Mouse (Mus musculus) heart, postnatal 0 days (tissue): ENCODE data around the gene Lrp5. TPM values are rescaled to one million over a fixed set of nuclear protein-coding genes. Genes with fewer than 3 reads are reported as not detected.

Source experiments
- ATAC-seq: fragments of 200-750 bp; cut with Nextera tagmentation; 2 replicates; pipeline ENCODE4 v1.8.0; 2017; ENCODE audit warnings: low read depth, moderate number of reproducible peaks, moderate library complexity; ENCODE audit not compliant: insufficient read depth
- DNase-seq: peaks from one replicate; pipeline ENCODE4 v3.0.0-alpha.2; 2016; ENCODE audit warnings: low spot score
- H3K27ac ChIP-seq: fragments of 300-500 bp; sonication (generic); 2 replicates; pipeline ENCODE4 v1.5.1; 2014; ENCODE audit warnings: low read depth, mild to moderate bottlenecking
- H3K27me3 ChIP-seq: fragments of 300-500 bp; sonication (generic); 2 replicates; pipeline ENCODE4 v1.6.1; 2014; ENCODE audit warnings: low read length, mixed read lengths; ENCODE audit not compliant: control insufficient read depth, insufficient read depth
- H3K36me3 ChIP-seq: fragments of 300-500 bp; sonication (generic); replicated peaks from 2 replicates; pipeline ENCODE4 v1.6.1; 2014; ENCODE audit warnings: low read length, mixed read lengths; ENCODE audit not compliant: control insufficient read depth, insufficient read depth
- H3K4me1 ChIP-seq: fragments of 300-500 bp; sonication (generic); 2 replicates; pipeline ENCODE4 v1.6.1; 2014; ENCODE audit warnings: antibody characterized with exemption; ENCODE audit not compliant: control insufficient read depth, insufficient read depth
- H3K4me2 ChIP-seq: fragments of 300-500 bp; sonication (generic); 2 replicates; pipeline ENCODE4 v1.6.1; 2014; ENCODE audit warnings: low read depth, mild to moderate bottlenecking, low read length, moderate library complexity
- H3K4me3 ChIP-seq: fragments of 300-500 bp; sonication (generic); 2 replicates; pipeline ENCODE4 v1.5.1; 2014; ENCODE audit warnings: low read depth, low read length
- H3K9ac ChIP-seq: fragments of 300-500 bp; sonication (generic); replicated peaks from 2 replicates; pipeline ENCODE4 v1.6.1; 2014; ENCODE audit warnings: low read depth, low read length, mixed read lengths
- H3K9me3 ChIP-seq: fragments of 300-500 bp; sonication (generic); replicated peaks from 2 replicates; pipeline ENCODE4 v1.6.1; 2016; ENCODE audit warnings: low read length; ENCODE audit not compliant: control insufficient read depth
- CTCF ChIP-seq: IDR thresholded peaks from 2 replicates; pipeline ENCODE4 v1.5.1; 2016; ENCODE audit warnings: antibody characterized with exemption, control low read depth, low read depth
- EP300 ChIP-seq: IDR thresholded peaks from 2 replicates; pipeline ENCODE4 v1.6.1; 2016; ENCODE audit warnings: antibody characterized with exemption, low read depth
- WGBS: fragments of 180-500 bp; shearing (Covaris S2); extraction: QIAGEN DNeasy Blood & Tissue Kit; methylation state at CpG from one replicate; pipeline ENCODE4 v1.1.7; 2014; 5-methylcytosine and 5-hydroxymethylcytosine counted together
- polyA plus RNA-seq: library from polyadenylated mRNA; unstranded; fragments of >200 nt; fragmentation: Nextera tagmentation; extraction: Ambion mirVana; gene quantifications from 2 replicates; pipeline ENCODE4 v1.2.1, GENCODE M21; 2015
- total RNA-seq: library from RNA; depleted of rRNA; stranded (reverse); fragments of >200 nt; gene quantifications from 2 replicates; pipeline ENCODE4 v1.2.3, GENCODE M21; 2014; ENCODE audit warnings: low replicate concordance

Lrp5 gene
- total and polyA plus RNA-seq, 2 experiments from 2014 or later = 1.9 to 28.0 TPM

DNA sequence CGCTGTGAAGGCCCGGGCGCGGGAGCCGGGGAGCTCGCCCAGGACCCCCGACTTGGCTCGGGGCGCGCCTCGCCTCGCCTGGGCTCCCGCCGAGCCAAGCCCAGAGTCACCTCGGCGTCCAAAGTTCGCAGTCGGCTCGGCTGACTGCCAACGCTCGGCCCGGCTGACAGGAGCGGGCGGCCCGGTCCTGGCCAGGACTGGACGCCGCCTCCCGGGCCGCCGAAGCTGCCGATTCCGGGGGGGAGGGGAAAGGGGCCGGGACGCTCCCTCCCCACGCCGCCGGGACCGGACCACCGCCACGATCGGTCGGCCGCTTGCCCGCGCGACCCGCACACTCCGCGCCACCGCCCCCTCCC, 111.1 kb downstream of the Lrp5 start:
- no peak for TF ChIP-seq EP300
- TF ChIP-seq CTCF = no peak
- under 1% methylated on average over 34 of the region's 50 CpGs for WGBS
- peak overlapping the region; percentile 95 for H3K4me3 ChIP-seq
- peak; percentile 37 for ATAC-seq
- no peaks in the 10 kb centered on the region for H3K9me3 ChIP-seq
- no peaks in the 10 kb centered on the region for H3K36me3 ChIP-seq
- H3K4me2 ChIP-seq = peak overlapping the region; percentile 92
- H3K27ac ChIP-seq = peak overlapping the region; percentile 97
- no peak for DNase-seq
- H3K27me3 ChIP-seq = no peaks in the 10 kb centered on the region
- H3K9ac ChIP-seq = peak overlapping the region; percentile 95
- peaks cover 37% of the 10 kb centered on the region for H3K4me1 ChIP-seq

DNA sequence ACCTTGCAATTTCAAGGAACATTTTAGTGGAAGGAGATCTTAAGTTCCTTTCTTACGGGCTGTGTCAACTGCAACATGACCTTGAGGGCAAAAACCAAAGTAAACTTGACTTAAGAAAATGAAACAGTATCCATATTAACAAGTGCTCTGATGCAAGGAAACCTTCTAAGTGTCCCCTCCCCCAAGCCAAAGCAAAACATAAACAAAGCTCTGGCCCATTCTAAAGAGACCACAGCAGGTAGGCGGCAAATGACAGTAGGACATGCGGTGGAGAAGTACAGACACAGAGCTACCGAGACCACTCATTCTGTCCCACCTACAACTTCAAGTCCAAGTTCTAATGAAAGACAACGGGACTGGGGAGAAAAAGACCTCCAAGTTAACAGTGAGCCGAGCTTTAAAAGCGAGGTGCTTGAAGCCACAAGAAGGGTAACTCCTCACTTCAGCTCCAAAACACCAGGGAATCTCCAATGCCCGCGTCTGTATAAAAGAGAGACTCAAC, 111.7 kb downstream of the Lrp5 start:
- H3K4me1 ChIP-seq = peaks cover 39% of the 10 kb centered on the region
- 1% methylated on average over 9 of the region's 9 CpGs for WGBS
- no peaks in the 10 kb centered on the region for H3K9me3 ChIP-seq
- TF ChIP-seq CTCF (no peak), EP300 (no peak)
- DNase-seq (no peak), ATAC-seq (no peak)
- H3K27me3 ChIP-seq = no peaks in the 10 kb centered on the region
- H3K36me3 ChIP-seq = no peaks in the 10 kb centered on the region
- H3K4me2 ChIP-seq = peak overlapping the region; percentile 92
- peak overlapping the region; percentile 95 for H3K9ac ChIP-seq
- H3K4me3 ChIP-seq = peak overlapping the region; percentile 95
- peak overlapping the region; percentile 97 for H3K27ac ChIP-seq

DNA sequence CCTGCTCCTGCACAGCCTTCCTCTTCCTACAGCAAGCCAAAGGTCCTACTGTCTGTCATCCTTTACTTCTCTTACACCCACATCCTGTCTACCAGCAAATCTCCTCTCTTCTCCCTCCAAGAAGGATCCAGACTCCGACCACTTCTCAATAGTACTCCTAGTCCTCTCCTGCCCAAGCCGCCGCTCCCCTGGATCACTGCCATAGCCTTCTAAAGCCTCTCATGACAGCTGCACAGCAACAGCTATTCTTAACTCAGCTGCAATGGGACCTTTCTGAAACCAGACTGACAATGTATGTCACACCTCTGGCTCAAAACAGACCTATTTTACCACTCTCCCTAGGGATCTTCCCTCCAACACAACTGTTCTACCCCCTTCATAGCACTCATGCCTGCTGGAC, 122.1 kb downstream of the Lrp5 start:
- Histone ChIP-seq H3K4me2 (peak overlapping the region; percentile 36), H3K4me1 (peaks cover 49% of the 10 kb centered on the region)
- ATAC-seq = peak; percentile 88

DNA sequence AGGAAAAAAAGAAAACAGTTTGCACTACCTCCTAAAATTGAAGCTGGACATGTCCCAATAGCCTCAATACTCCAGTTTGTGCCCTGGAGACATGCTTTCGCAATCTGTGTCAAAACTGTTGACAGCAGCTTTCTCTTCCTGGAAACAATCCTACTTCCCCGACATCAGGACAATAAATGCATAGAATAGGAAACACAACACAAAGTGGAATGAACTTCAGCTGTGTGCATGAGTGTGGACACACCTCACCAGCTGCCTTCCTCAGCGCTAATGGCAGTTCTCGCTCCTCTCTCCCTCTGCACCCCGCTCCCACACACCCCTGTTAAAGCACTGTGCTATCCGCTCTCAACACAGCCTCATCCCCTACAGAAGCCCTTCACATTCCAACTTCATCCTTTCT, 123.6 kb downstream of the Lrp5 start:
- DNase-seq (no peak), ATAC-seq (no peak)
- TF ChIP-seq EP300 (no peak), CTCF (no peak)
- no peaks in the 10 kb centered on the region for H3K9me3 ChIP-seq
- no peak overlapping the region for H3K4me2 ChIP-seq
- H3K9ac ChIP-seq = no peak overlapping the region
- no peak overlapping the region for H3K4me3 ChIP-seq
- no peaks in the 10 kb centered on the region for H3K27me3 ChIP-seq
- H3K36me3 ChIP-seq = no peaks in the 10 kb centered on the region
- H3K27ac ChIP-seq = no peak overlapping the region
- WGBS = 62% methylated on average over 6 of the region's 6 CpGs
- H3K4me1 ChIP-seq = peaks cover 33% of the 10 kb centered on the region

More for the DNA sequence above, 122.1 kb downstream of the Lrp5 start:
- Histone ChIP-seq H3K27me3 (no peaks in the 10 kb centered on the region), H3K9ac (no peak overlapping the region), H3K9me3 (no peaks in the 10 kb centered on the region), H3K36me3 (no peaks in the 10 kb centered on the region), H3K27ac (peak overlapping the region; percentile 65), H3K4me3 (peak overlapping the region; percentile 4; the same call in 1 of the 2 replicates)
- TF ChIP-seq EP300 (no peak), CTCF (no peak)
- DNase-seq = peak; percentile 92
- WGBS = 5% methylated on average over 3 of the region's 3 CpGs

DNA sequence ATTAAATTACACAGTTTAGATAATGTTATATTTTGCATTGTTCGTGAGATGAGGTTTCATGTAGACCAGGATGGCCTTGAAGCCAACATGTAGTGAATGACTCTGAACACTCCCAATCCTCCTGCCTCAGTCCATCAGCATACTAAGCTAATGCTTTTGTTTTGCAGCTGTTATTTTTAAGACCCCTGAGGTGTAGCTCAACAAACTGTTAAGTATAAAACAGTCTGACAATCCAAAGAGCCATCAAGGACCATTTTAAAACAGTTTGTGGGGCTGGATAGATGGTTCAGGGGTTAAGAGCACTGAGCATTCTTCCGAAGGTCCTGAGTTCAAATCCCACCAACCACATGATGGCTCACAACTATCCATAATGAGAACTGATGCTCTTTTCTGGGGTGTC, 124.1 kb downstream of the Lrp5 start:
- Histone ChIP-seq H3K4me3 (no peak overlapping the region), H3K27me3 (no peaks in the 10 kb centered on the region), H3K4me1 (peaks cover 29% of the 10 kb centered on the region), H3K36me3 (no peaks in the 10 kb centered on the region), H3K4me2 (no peak overlapping the region), H3K9ac (no peak overlapping the region), H3K9me3 (no peaks in the 10 kb centered on the region), H3K27ac (no peak overlapping the region)
- no peak for TF ChIP-seq EP300
- no peak for TF ChIP-seq CTCF
- WGBS = 92% methylated on average over 2 of the region's 2 CpGs
- ATAC-seq (no peak), DNase-seq (no peak)

DNA sequence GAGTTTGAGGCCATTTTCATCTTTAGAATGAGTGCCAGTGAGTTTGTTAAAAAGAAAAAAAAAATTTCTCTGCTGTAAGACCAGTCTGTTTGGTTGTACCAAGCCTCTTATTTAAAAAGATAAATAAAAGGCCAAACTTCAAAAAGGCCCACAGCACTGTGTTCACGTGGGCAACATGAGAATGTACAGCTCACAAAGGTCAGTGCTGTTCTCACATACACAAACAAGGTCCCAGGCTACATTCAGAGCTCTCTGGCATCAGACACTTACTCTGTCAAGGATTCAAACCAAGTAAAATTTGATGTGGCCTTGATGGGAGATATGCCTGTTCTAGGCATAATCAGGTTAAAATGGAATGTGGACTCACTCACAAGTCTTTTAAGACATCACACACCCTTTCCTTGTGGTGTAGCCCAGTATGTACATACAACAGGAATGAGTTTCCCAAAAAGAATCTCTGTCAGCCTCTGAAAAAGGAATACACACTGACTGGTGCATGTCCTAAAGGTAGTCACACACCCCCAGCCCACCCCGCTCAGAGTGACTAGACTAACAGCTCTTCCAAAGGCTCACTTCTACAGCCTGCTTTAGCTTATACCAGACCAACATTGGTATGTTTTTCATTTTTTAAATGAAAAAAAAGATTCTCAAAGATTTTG, 130.1 kb downstream of the Lrp5 start:
- 78% methylated on average over 2 of the region's 2 CpGs for WGBS
- Histone ChIP-seq H3K4me3 (no peak overlapping the region), H3K9ac (no peak overlapping the region), H3K27ac (no peak overlapping the region), H3K4me1 (peaks cover 7% of the 10 kb centered on the region; the same call in 1 of the 2 replicates), H3K27me3 (no peaks in the 10 kb centered on the region), H3K4me2 (no peak overlapping the region), H3K9me3 (no peaks in the 10 kb centered on the region), H3K36me3 (no peaks in the 10 kb centered on the region)
- TF ChIP-seq EP300 = no peak
- no peak for TF ChIP-seq CTCF
- DNase-seq (no peak), ATAC-seq (no peak)
